Mouse (Mus musculus) gastrocnemius, adult 18-20 months (tissue): Measurements from ENCODE around the gene Dab2. TPM values are rescaled to one million over a fixed set of nuclear protein-coding genes. Genes with fewer than 3 reads are reported as not detected.

Source experiments
- DNase-seq: peaks from one replicate; pipeline ENCODE4 v3.0.0; 2021; ENCODE audit warnings: low spot score
- total RNA-seq, 2 experiments: library from RNA; stranded (reverse); gene quantifications; 2 replicates each; pipeline ENCODE4 v1.2.3; 2021

Dab2 gene
- total RNA-seq, 2 experiments from 2014 or later, result 4.9 to 11.5 TPM

GRCm38 (mm10) chr15:6323577-6323976 lies 24.0 kb downstream of the Dab2 start:
- no peak for DNase-seq

- no peak for DNase-seq
These were observed 25.9 kb downstream of the Dab2 start for GRCm38 (mm10) chr15:6325443-6325842.

GRCm38 (mm10) chr15:6326011-6326410 lies 26.4 kb downstream of the Dab2 start:
- no peak for DNase-seq

GRCm38 (mm10) chr15:6331380-6331779 lies 31.8 kb downstream of the Dab2 start:
- DNase-seq, result no peak

- no peak for DNase-seq
These were observed 35.1 kb downstream of the Dab2 start for GRCm38 (mm10) chr15:6334664-6335206.

- DNase-seq, result no peak
These were observed 40.2 kb downstream of the Dab2 start for GRCm38 (mm10) chr15:6339767-6340166.

GRCm38 (mm10) chr15:6340347-6340746 lies 40.8 kb downstream of the Dab2 start:
- DNase-seq, result no peak

GRCm38 (mm10) chr15:6341427-6341826 lies 41.8 kb downstream of the Dab2 start:
- peak; percentile 7 for DNase-seq

GRCm38 (mm10) chr15:6353901-6354300 lies 54.3 kb downstream of the Dab2 start:
- no peak for DNase-seq

- no peak for DNase-seq
These were observed 60.3 kb downstream of the Dab2 start for GRCm38 (mm10) chr15:6359859-6360258.

GRCm38 (mm10) chr15:6369974-6370373 lies 70.4 kb downstream of the Dab2 start:
- no peak for DNase-seq

GRCm38 (mm10) chr15:6371486-6371885 lies 71.9 kb downstream of the Dab2 start:
- no peak for DNase-seq

GRCm38 (mm10) chr15:6375016-6375415 lies 75.4 kb downstream of the Dab2 start:
- no peak for DNase-seq

GRCm38 (mm10) chr15:6376001-6376400 lies 76.4 kb downstream of the Dab2 start:
- no peak for DNase-seq

GRCm38 (mm10) chr15:6376785-6377184 lies 77.2 kb downstream of the Dab2 start:
- DNase-seq, result no peak

- DNase-seq, result no peak
These were observed 84.4 kb downstream of the Dab2 start for GRCm38 (mm10) chr15:6384027-6384426.

- no peak for DNase-seq
These were observed 85.7 kb downstream of the Dab2 start for GRCm38 (mm10) chr15:6385241-6385640.

GRCm38 (mm10) chr15:6386159-6386951 lies 86.8 kb downstream of the Dab2 start:
- DNase-seq, result peak; percentile 73

GRCm38 (mm10) chr15:6386961-6387728 lies 87.6 kb downstream of the Dab2 start:
- no peak for DNase-seq

- DNase-seq, result no peak
These were observed 88.1 kb downstream of the Dab2 start for GRCm38 (mm10) chr15:6387729-6388070.

- no peak for DNase-seq
These were observed 88.6 kb downstream of the Dab2 start for GRCm38 (mm10) chr15:6388146-6388545.

- DNase-seq, result no peak
These were observed 89.0 kb downstream of the Dab2 start for GRCm38 (mm10) chr15:6388631-6389030.

- no peak for DNase-seq
These were observed 90.5 kb downstream of the Dab2 start for GRCm38 (mm10) chr15:6390106-6390505.
